ENCODE assay signal across 26 mouse cellular contexts in the genomic region with DNA sequence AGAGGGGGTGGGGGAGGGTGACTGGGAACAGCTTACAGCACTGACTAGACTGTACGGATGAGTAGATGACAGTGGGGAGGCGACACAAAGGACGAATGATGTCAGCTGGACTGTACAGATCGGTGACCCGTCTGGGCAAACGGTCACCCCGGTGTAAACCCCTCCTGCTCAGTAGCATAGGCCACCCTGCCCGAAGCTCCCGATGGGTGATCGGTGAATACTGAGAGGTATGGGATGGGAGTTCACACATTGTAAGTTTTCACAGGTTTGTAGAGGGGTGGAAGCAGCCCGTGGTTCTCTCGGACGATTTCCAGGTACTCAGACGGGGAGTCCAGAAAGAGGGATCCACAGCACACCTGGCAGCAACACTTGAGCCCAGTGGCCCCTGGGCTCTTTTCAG. TPM values are rescaled to one million over a fixed set of nuclear protein-coding genes. Genes with fewer than 3 reads are reported as not detected.
"Had no signal": no experiment of that assay in that cellular context is flagged by ENCODE, and none has a peak within 500 bp of the region (broad histone marks: within the 10 kb centered on the region; RNA-seq: fewer than 3 reads in every experiment).

No protein-coding gene starts in this region.

- ATAC-seq: hindbrain, embryonic 16.5 days; intestine, embryonic 16.5 days had no signal

- H3K27me3 ChIP-seq: heart, embryonic 13.5 days; hindbrain, embryonic 12.5 days; kidney, embryonic 15.5 days; limb, embryonic 13.5 days; limb, embryonic 15.5 days had no signal

- H3K27ac ChIP-seq: gastrocnemius, adult 2 months; heart, adult 2 months; heart, embryonic 13.5 days; heart, embryonic 15.5 days; hindbrain, embryonic 10.5 days; hindbrain, embryonic 12.5 days; hindbrain, embryonic 14.5 days; kidney, embryonic 15.5 days; limb, embryonic 13.5 days; limb, embryonic 15.5 days; liver, embryonic 14.5 days had no signal

- H3K9ac ChIP-seq: heart, embryonic 13.5 days; heart, embryonic 15.5 days; hindbrain, embryonic 12.5 days; hindbrain, embryonic 14.5 days; kidney, embryonic 15.5 days; limb, embryonic 13.5 days; limb, embryonic 15.5 days; liver, embryonic 14.5 days had no signal

- H3K36me3 ChIP-seq: heart, embryonic 13.5 days; heart, embryonic 15.5 days; hindbrain, embryonic 10.5 days; kidney, embryonic 15.5 days; limb, embryonic 13.5 days; limb, embryonic 15.5 days had no signal

- H3K9me3 ChIP-seq: heart, embryonic 13.5 days; heart, embryonic 15.5 days; hindbrain, embryonic 10.5 days; hindbrain, embryonic 12.5 days; kidney, embryonic 15.5 days; limb, embryonic 13.5 days; limb, embryonic 15.5 days had no signal

- H3K4me2 ChIP-seq: heart, embryonic 11.5 days; heart, embryonic 13.5 days; heart, embryonic 15.5 days; hindbrain, embryonic 12.5 days; hindbrain, embryonic 14.5 days; kidney, embryonic 15.5 days; limb, embryonic 13.5 days; limb, embryonic 15.5 days had no signal

- H3K4me1 ChIP-seq: heart, embryonic 13.5 days; heart, embryonic 15.5 days; hindbrain, embryonic 10.5 days; hindbrain, embryonic 12.5 days; kidney, embryonic 15.5 days; limb, embryonic 13.5 days; limb, embryonic 15.5 days had no signal

- H3K4me3 ChIP-seq: gastrocnemius, adult 2 months; heart, adult 2 months; heart, embryonic 13.5 days; heart, embryonic 15.5 days; hindbrain, embryonic 10.5 days; hindbrain, embryonic 12.5 days; kidney, embryonic 15.5 days; limb, embryonic 13.5 days; limb, embryonic 15.5 days had no signal

- DNase-seq: gastrocnemius, adult 2 months; gastrocnemius, postnatal 10 days; gastrocnemius, postnatal 25 days; heart, adult 2 months; heart, postnatal 4 days; kidney, adult 11 months; kidney, adult 2 months; kidney, adult 9 months; kidney, postnatal 14 days; kidney, postnatal 36 days; layer of hippocampus, adult 9-11 months; layer of hippocampus, postnatal 36 days; left cerebral cortex, postnatal 4 days had no signal

RNA-seq across cellular contexts. Expression of gene Tmem130, which starts 24.5 kb away (rescaled TPM):
- total RNA-seq: gastrocnemius, adult 2 months; gastrocnemius, postnatal 25 days; liver, adult 2 months had no signal
